30 mouse cellular contexts compared by ENCODE assay signal in genomic region chr1:30951795-30952194, GRCm38 (mm10). TPM values are rescaled to one million over a fixed set of nuclear protein-coding genes. Genes with fewer than 3 reads are reported as not detected.
DNase-seq lines count a peak whose midpoint lies in the region; ATAC-seq and TF ChIP-seq lines count a peak whose summit lies in the region.
"Had no signal": no experiment of that assay in that cellular context is flagged by ENCODE, and none has a peak within 500 bp of the region (broad histone marks: within the 10 kb centered on the region; RNA-seq: fewer than 3 reads in every experiment).

No protein-coding gene starts in this region.

- no peaks in the 10 kb centered on the region for H3K9me3 ChIP-seq in intestine, embryonic 16.5 days (ENCODE audit: control insufficient read depth, low read length)
- H3K9me3 ChIP-seq in intestine, postnatal 0 days (ENCODE audit: control insufficient read depth), result no peaks in the 10 kb centered on the region
- H3K9me3 ChIP-seq in liver, postnatal 0 days (ENCODE audit: low read length), result no peaks in the 10 kb centered on the region
- H3K9me3 ChIP-seq in liver, embryonic 11.5 days (ENCODE audit: control insufficient read depth, low read length), result no peaks in the 10 kb centered on the region
- H3K9me3 ChIP-seq in midbrain, embryonic 11.5 days (ENCODE audit: control insufficient read depth, low read length), result no peaks in the 10 kb centered on the region
- no peaks in the 10 kb centered on the region for H3K9me3 ChIP-seq in midbrain, embryonic 10.5 days (replicated peaks)
- H3K9me3 ChIP-seq: embryonic facial prominence, embryonic 10.5 days; embryonic facial prominence, embryonic 12.5 days; forebrain, embryonic 13.5 days; forebrain, embryonic 15.5 days; G1E had no signal

- H3K27me3 ChIP-seq in intestine, embryonic 16.5 days (replicated peaks; ENCODE audit: control insufficient read depth, insufficient read depth, low read length), result no peaks in the 10 kb centered on the region
- H3K27me3 ChIP-seq in intestine, postnatal 0 days (replicated peaks; ENCODE audit: control insufficient read depth, insufficient read depth, low read length), result no peaks in the 10 kb centered on the region
- H3K27me3 ChIP-seq in liver, postnatal 0 days (ENCODE audit: insufficient read depth, low read length), result no peaks in the 10 kb centered on the region
- H3K27me3 ChIP-seq in liver, embryonic 11.5 days (replicated peaks; ENCODE audit: control insufficient read depth, insufficient read depth, low read length), result no peaks in the 10 kb centered on the region
- H3K27me3 ChIP-seq in midbrain, embryonic 11.5 days (ENCODE audit: control insufficient read depth, insufficient read depth, low read length), result no peaks in the 10 kb centered on the region
- H3K27me3 ChIP-seq in midbrain, embryonic 10.5 days (ENCODE audit: low read depth, poor library complexity, severe bottlenecking), result no peaks in the 10 kb centered on the region
- H3K27me3 ChIP-seq: CH12.LX; embryonic facial prominence, embryonic 12.5 days; forebrain, embryonic 13.5 days; forebrain, embryonic 15.5 days; Patski had no signal

- no peak overlapping the region for H3K4me3 ChIP-seq in intestine, embryonic 16.5 days (ENCODE audit: low read length)
- H3K4me3 ChIP-seq in intestine, postnatal 0 days (ENCODE audit: low read depth, low read length), result no peak overlapping the region
- H3K4me3 ChIP-seq in liver, postnatal 0 days (ENCODE audit: low read depth, low read length), result no peak overlapping the region
- no peak overlapping the region for H3K4me3 ChIP-seq in liver, embryonic 11.5 days (ENCODE audit: low read depth, low read length)
- H3K4me3 ChIP-seq in midbrain, embryonic 11.5 days (ENCODE audit: low read depth, low read length), result no peak overlapping the region
- no peak overlapping the region for H3K4me3 ChIP-seq in midbrain, embryonic 10.5 days
- H3K4me3 ChIP-seq in brown adipose tissue, adult 24 weeks (ENCODE audit: insufficient read depth, low read depth, low read length), result no peak overlapping the region
- H3K4me3 ChIP-seq: embryonic facial prominence, embryonic 10.5 days; embryonic facial prominence, embryonic 12.5 days; forebrain, embryonic 13.5 days; forebrain, embryonic 15.5 days had no signal

- no peak for DNase-seq in liver, postnatal 0 days
- no peak for DNase-seq in liver, embryonic 11.5 days (ENCODE audit: low spot score)
- peak; percentile 81 for DNase-seq in midbrain, embryonic 11.5 days (ENCODE audit: low spot score, missing footprints)
- no peak for DNase-seq in midbrain, embryonic 10.5 days (ENCODE audit: low spot score)
- no peak for DNase-seq in layer of hippocampus, postnatal 14 days (ENCODE audit: low spot score in 2 of 2)
- DNase-seq: adrenal gland, adult 2 months; adrenal gland, postnatal 25 days; B cell, adult 2 months; cerebellum, adult 11-12 months; cerebellum, adult 2 months; cerebellum, adult 9-10 months; cerebellum, postnatal 10 days; cerebellum, postnatal 25 days had no signal

- H3K27ac ChIP-seq in intestine, embryonic 16.5 days (ENCODE audit: low read length), result 0 out of 2 replicates have a peak overlapping the region, but pooled peaks have one; percentile 4
- H3K27ac ChIP-seq in intestine, postnatal 0 days (ENCODE audit: low read depth, low read length), result no peak overlapping the region
- peak overlapping the region; percentile 100; the same call in 1 of the 2 replicates for H3K27ac ChIP-seq in liver, postnatal 0 days (ENCODE audit: low read depth)
- H3K27ac ChIP-seq in liver, embryonic 11.5 days (ENCODE audit: low read depth, low read length), result no peak overlapping the region
- H3K27ac ChIP-seq in midbrain, embryonic 11.5 days (ENCODE audit: low read depth, low read length), result no peak overlapping the region
- no peak overlapping the region for H3K27ac ChIP-seq in midbrain, embryonic 10.5 days (replicated peaks)
- H3K27ac ChIP-seq in brown adipose tissue, adult 24 weeks (replicated peaks; ENCODE audit: low read depth, low read length), result peak overlapping the region; percentile 48; the same call in 1 of the 2 replicates
- H3K27ac ChIP-seq: embryonic facial prominence, embryonic 10.5 days; embryonic facial prominence, embryonic 12.5 days; forebrain, embryonic 13.5 days had no signal

- no peak overlapping the region for H3K9ac ChIP-seq in intestine, embryonic 16.5 days (ENCODE audit: low read depth, low read length)
- H3K9ac ChIP-seq in intestine, postnatal 0 days (ENCODE audit: low read depth, low read length), result no peak overlapping the region
- no peak overlapping the region for H3K9ac ChIP-seq in liver, postnatal 0 days (replicated peaks)
- no peak overlapping the region for H3K9ac ChIP-seq in liver, embryonic 11.5 days (ENCODE audit: low read depth, low read length)
- H3K9ac ChIP-seq in midbrain, embryonic 11.5 days (ENCODE audit: low read length), result no peak overlapping the region
- H3K9ac ChIP-seq: embryonic facial prominence, embryonic 12.5 days; forebrain, embryonic 13.5 days; forebrain, embryonic 15.5 days had no signal

- no peaks in the 10 kb centered on the region; the same call in 1 of the 2 replicates for H3K4me1 ChIP-seq in intestine, embryonic 16.5 days (ENCODE audit: control insufficient read depth, insufficient read depth, low read length)
- no peaks in the 10 kb centered on the region for H3K4me1 ChIP-seq in intestine, postnatal 0 days (replicated peaks; ENCODE audit: control insufficient read depth, insufficient read depth, low read length)
- H3K4me1 ChIP-seq in liver, postnatal 0 days (ENCODE audit: insufficient read depth), result peaks cover 6% of the 10 kb centered on the region
- no peaks in the 10 kb centered on the region for H3K4me1 ChIP-seq in liver, embryonic 11.5 days (replicated peaks; ENCODE audit: control insufficient read depth, insufficient read depth, low read length)
- H3K4me1 ChIP-seq in midbrain, embryonic 11.5 days (ENCODE audit: control insufficient read depth, insufficient read depth, low read length), result peaks cover 6% of the 10 kb centered on the region; the same call in 1 of the 2 replicates
- peaks cover 20% of the 10 kb centered on the region for H3K4me1 ChIP-seq in midbrain, embryonic 10.5 days
- H3K4me1 ChIP-seq in brown adipose tissue, adult 24 weeks (ENCODE audit: control insufficient read depth, insufficient read depth, insufficient read length, low read length), result peaks cover 2% of the 10 kb centered on the region; the same call in 1 of the 2 replicates

- ATAC-seq in intestine, embryonic 16.5 days, result no peak
- ATAC-seq in intestine, postnatal 0 days, result no peak
- ATAC-seq in liver, postnatal 0 days, result no peak
- ATAC-seq in liver, embryonic 11.5 days (replicated peaks; ENCODE audit: low FRiP score), result no peak
- ATAC-seq in midbrain, embryonic 11.5 days (ENCODE audit: low FRiP score), result no peak
- ATAC-seq: CD4-positive, CD25-positive, alpha-beta regulatory T cell, adult 4 months; forebrain, embryonic 13.5 days; forebrain, embryonic 15.5 days; Patski had no signal

- H3K4me2 ChIP-seq in intestine, embryonic 16.5 days (ENCODE audit: low read depth, low read length), result no peak overlapping the region
- no peak overlapping the region for H3K4me2 ChIP-seq in intestine, postnatal 0 days (replicated peaks; ENCODE audit: low read depth)
- H3K4me2 ChIP-seq in liver, postnatal 0 days (ENCODE audit: low read depth, low read length), result no peak overlapping the region
- no peak overlapping the region for H3K4me2 ChIP-seq in liver, embryonic 11.5 days
- no peak overlapping the region for H3K4me2 ChIP-seq in midbrain, embryonic 11.5 days
- H3K4me2 ChIP-seq: embryonic facial prominence, embryonic 12.5 days; forebrain, embryonic 13.5 days; forebrain, embryonic 15.5 days had no signal

- no peak for TF ChIP-seq EP300 in liver, postnatal 0 days (IDR thresholded peaks at IDR 0.05; ENCODE audit: low read depth)

- WGBS in intestine, embryonic 16.5 days, result 56% methylated on average over 2 of the region's 2 CpGs
- WGBS in intestine, postnatal 0 days, result 40% methylated on average over 2 of the region's 2 CpGs
- WGBS in liver, postnatal 0 days (ENCODE audit: insufficient replicate concordance), result 75% methylated on average over 2 of the region's 2 CpGs
- 74% methylated on average over 2 of the region's 2 CpGs for whole genome bisulfite sequencing in liver, embryonic 11.5 days
- WGBS in midbrain, embryonic 11.5 days, result 81% methylated on average over 2 of the region's 2 CpGs
- 81% methylated on average over 2 of the region's 2 CpGs for WGBS in midbrain, embryonic 10.5 days

- no peaks in the 10 kb centered on the region for H3K36me3 ChIP-seq in intestine, embryonic 16.5 days (ENCODE audit: control insufficient read depth, insufficient read depth, low read length)
- no peaks in the 10 kb centered on the region for H3K36me3 ChIP-seq in intestine, postnatal 0 days (ENCODE audit: control insufficient read depth, insufficient read depth)
- H3K36me3 ChIP-seq in liver, postnatal 0 days (replicated peaks; ENCODE audit: insufficient read depth, low read length), result 0 out of 2 replicates have a peak, but pooled peaks cover 3% of the 10 kb centered on the region
- H3K36me3 ChIP-seq in liver, embryonic 11.5 days (ENCODE audit: control insufficient read depth, insufficient read depth, low read length), result no peaks in the 10 kb centered on the region
- H3K36me3 ChIP-seq in midbrain, embryonic 11.5 days (ENCODE audit: control insufficient read depth, insufficient read depth, low read length), result no peaks in the 10 kb centered on the region
- no peaks in the 10 kb centered on the region for H3K36me3 ChIP-seq in midbrain, embryonic 10.5 days
- H3K36me3 ChIP-seq: embryonic facial prominence, embryonic 10.5 days; embryonic facial prominence, embryonic 12.5 days; forebrain, embryonic 15.5 days had no signal

- no peak for TF ChIP-seq CTCF in intestine, postnatal 0 days (IDR thresholded peaks at IDR 0.05; ENCODE audit: low read depth)
- TF ChIP-seq CTCF in liver, postnatal 0 days (IDR thresholded peaks at IDR 0.05; ENCODE audit: low read depth), result no peak

RNA-seq across cellular contexts. Expression of gene AC153137.1, which starts 26.0 kb away (rescaled TPM):
- not detected in 2 replicates for polyA plus RNA-seq in intestine, embryonic 16.5 days (2015; fragmentation: Nextera tagmentation; extraction: Ambion mirVana)
- 0.29 TPM in 1 of 2 replicates, not detected in the other for polyA plus RNA-seq in intestine, postnatal 0 days (2015; fragmentation: Nextera tagmentation; extraction: Ambion mirVana)
- not detected in 2 replicates for polyA plus RNA-seq in liver, postnatal 0 days (2015; fragmentation: Nextera tagmentation; extraction: Ambion mirVana)
- polyA plus RNA-seq in liver, embryonic 11.5 days (2014; fragmentation: Nextera tagmentation; extraction: Ambion mirVana), result not detected in 2 replicates
- not detected in 2 replicates for polyA plus RNA-seq in midbrain, embryonic 11.5 days (2014; fragmentation: Nextera tagmentation; extraction: Ambion mirVana)
- not detected in 2 replicates for polyA plus RNA-seq in midbrain, embryonic 10.5 days (2016; fragmentation: Nextera tagmentation; extraction: Ambion mirVana)
- not detected in 2 replicates for polyA plus RNA-seq in brown adipose tissue, adult 24 weeks (2012; ENCODE audit: insufficient read depth, insufficient read length, missing spikeins)
- not detected for total RNA-seq in layer of hippocampus, postnatal 14 days (2021)
- total RNA-seq: adrenal gland, adult 2 months; adrenal gland, postnatal 10 days; adrenal gland, postnatal 25 days; adrenal gland, postnatal 4 days; CH12.LX; G1E had no signal
- polyA plus RNA-seq: adrenal gland, adult 2 months; brain, embryonic 14.5 days; CD4-positive, CD25-positive, alpha-beta regulatory T cell, adult 4 months; cerebellum, adult 2 months; cortical plate, adult 2 months; embryonic facial prominence, embryonic 10.5 days; embryonic facial prominence, embryonic 12.5 days; embryonic facial prominence, embryonic 14.5 days; forebrain, embryonic 11.5 days; forebrain, embryonic 13.5 days; forebrain, embryonic 15.5 days; G1E; Patski had no signal

Comparison
In these comparisons a context has a peak if more than half of its experiments do, and no peak if none do; other contexts are left out.
1. H3K27ac ChIP-seq: peak in intestine, embryonic 16.5 days (single experiment), liver, postnatal 0 days (single experiment) and brown adipose tissue, adult 24 weeks (single experiment); none in intestine, postnatal 0 days (single experiment), liver, embryonic 11.5 days (single experiment), midbrain, embryonic 11.5 days (single experiment) and midbrain, embryonic 10.5 days (single experiment).